Mouse (Mus musculus) c-Kit-positive CD71-positive TER-119-positive erythroid progenitor cells, embryonic 14.5 days (primary cell): ENCODE measurements around the gene Mcf2l.

Experiments
- DNase-seq: peaks from one replicate; pipeline ENCODE4 v3.0.0-alpha.2; 2013; ENCODE audit warnings: low spot score

The Mcf2l gene

GRCm38 (mm10) chr8:12873357-12874046 is at the start of gene Mcf2l:
TSS of gene Mcf2l (plus strand) at chr8:12873806.
- peak; percentile 21 for DNase-seq

- no peak for DNase-seq
Measured at GRCm38 (mm10) chr8:12824562-12824961, 49.0 kb upstream of the Mcf2l start.

GRCm38 (mm10) chr8:12825236-12825635 is 48.4 kb upstream of the Mcf2l start:
- DNase-seq, result no peak

- DNase-seq, result no peak
Measured at GRCm38 (mm10) chr8:12825686-12826237, 47.8 kb upstream of the Mcf2l start.

GRCm38 (mm10) chr8:12827124-12827523 is 46.5 kb upstream of the Mcf2l start:
- DNase-seq, result no peak

- DNase-seq, result no peak
Measured at GRCm38 (mm10) chr8:12828298-12828697, 45.3 kb upstream of the Mcf2l start.

GRCm38 (mm10) chr8:12829381-12829780 is 44.2 kb upstream of the Mcf2l start:
- no peak for DNase-seq

GRCm38 (mm10) chr8:12831659-12832589 is 41.7 kb upstream of the Mcf2l start:
- DNase-seq, result no peak

- DNase-seq, result no peak
Measured at GRCm38 (mm10) chr8:12833616-12834015, 40.0 kb upstream of the Mcf2l start.

- DNase-seq, result no peak
Measured at GRCm38 (mm10) chr8:12840834-12841233, 32.8 kb upstream of the Mcf2l start.

GRCm38 (mm10) chr8:12842342-12842995 is 31.1 kb upstream of the Mcf2l start:
- no peak for DNase-seq

- no peak for DNase-seq
Measured at GRCm38 (mm10) chr8:12844347-12844950, 29.2 kb upstream of the Mcf2l start.

GRCm38 (mm10) chr8:12846447-12846846 is 27.2 kb upstream of the Mcf2l start:
- DNase-seq, result no peak

GRCm38 (mm10) chr8:12851241-12851640 is 22.4 kb upstream of the Mcf2l start:
- no peak for DNase-seq

- DNase-seq, result no peak
Measured at GRCm38 (mm10) chr8:12856038-12856437, 17.6 kb upstream of the Mcf2l start.

- DNase-seq, result no peak
Measured at GRCm38 (mm10) chr8:12863061-12863460, 10.5 kb upstream of the Mcf2l start.

GRCm38 (mm10) chr8:12863608-12864007 is 10.0 kb upstream of the Mcf2l start:
- no peak for DNase-seq

- no peak for DNase-seq
Measured at GRCm38 (mm10) chr8:12865790-12866189, 7.8 kb upstream of the Mcf2l start.

- no peak for DNase-seq
Measured at GRCm38 (mm10) chr8:12869661-12870060, 3.9 kb upstream of the Mcf2l start.

- no peak for DNase-seq
Measured at GRCm38 (mm10) chr8:12870656-12871055, 3.0 kb upstream of the Mcf2l start.

GRCm38 (mm10) chr8:12871461-12871860 is 2.1 kb upstream of the Mcf2l start:
- DNase-seq, result no peak

GRCm38 (mm10) chr8:12872983-12873356 is 636 bp upstream of the Mcf2l start:
- no peak for DNase-seq
